Mouse (Mus musculus) midbrain, embryonic 13.5 days (tissue): ENCODE data around the gene Rad51b. TPM values are rescaled to one million over a fixed set of nuclear protein-coding genes. Genes with fewer than 3 reads are reported as not detected.

ENCODE experiments used
- ATAC-seq: fragments of 200-750 bp; cut with Nextera tagmentation; 2 replicates; pipeline ENCODE4 v1.8.0; 2017; ENCODE audit warnings: mild to moderate bottlenecking, moderate TSS enrichment, moderate library complexity
- H3K27ac ChIP-seq: fragments of 300-500 bp; sonication (generic); 2 replicates; pipeline ENCODE4 v1.5.1; 2015; ENCODE audit warnings: inconsistent platforms, mild to moderate bottlenecking, moderate library complexity
- H3K27me3 ChIP-seq: fragments of 300-500 bp; sonication (generic); 2 replicates; pipeline ENCODE4 v1.6.1; 2015; ENCODE audit warnings: mild to moderate bottlenecking, inconsistent platforms
- H3K36me3 ChIP-seq: fragments of 300-500 bp; sonication (generic); 2 replicates; pipeline ENCODE4 v1.6.1; 2015; ENCODE audit warnings: mild to moderate bottlenecking, inconsistent platforms
- H3K4me1 ChIP-seq: fragments of 300-500 bp; sonication (generic); replicated peaks from 2 replicates; pipeline ENCODE4 v1.6.1; 2015; ENCODE audit warnings: inconsistent platforms
- H3K4me2 ChIP-seq: fragments of 300-500 bp; sonication (generic); replicated peaks from 2 replicates; pipeline ENCODE4 v1.6.1; 2015; ENCODE audit warnings: moderate library complexity, mild to moderate bottlenecking, inconsistent platforms
- H3K4me3 ChIP-seq: fragments of 300-500 bp; sonication (generic); replicated peaks from 2 replicates; pipeline ENCODE4 v1.5.1; 2015; ENCODE audit warnings: mild to moderate bottlenecking, inconsistent platforms
- H3K9ac ChIP-seq: fragments of 300-500 bp; sonication (generic); replicated peaks from 2 replicates; pipeline ENCODE4 v1.6.1; 2015; ENCODE audit warnings: mild to moderate bottlenecking, inconsistent platforms
- H3K9me3 ChIP-seq: fragments of 300-500 bp; sonication (generic); 2 replicates; pipeline ENCODE4 v1.6.1; 2016; ENCODE audit warnings: mild to moderate bottlenecking, inconsistent platforms
- WGBS: fragments of 180-500 bp; shearing (Covaris S2); methylation state at CpG from one replicate; pipeline ENCODE4 v1.1.7; 2015; 5-methylcytosine and 5-hydroxymethylcytosine counted together
- polyA plus RNA-seq: library from polyadenylated mRNA; unstranded; fragments of >200 nt; fragmentation: Nextera tagmentation; extraction: Ambion mirVana; gene quantifications from 2 replicates; pipeline ENCODE4 v1.2.1, GENCODE M21; 2015

The Rad51b gene
- polyA plus RNA-seq, 1 experiment from 2014 or later = 3.2 TPM

DNA sequence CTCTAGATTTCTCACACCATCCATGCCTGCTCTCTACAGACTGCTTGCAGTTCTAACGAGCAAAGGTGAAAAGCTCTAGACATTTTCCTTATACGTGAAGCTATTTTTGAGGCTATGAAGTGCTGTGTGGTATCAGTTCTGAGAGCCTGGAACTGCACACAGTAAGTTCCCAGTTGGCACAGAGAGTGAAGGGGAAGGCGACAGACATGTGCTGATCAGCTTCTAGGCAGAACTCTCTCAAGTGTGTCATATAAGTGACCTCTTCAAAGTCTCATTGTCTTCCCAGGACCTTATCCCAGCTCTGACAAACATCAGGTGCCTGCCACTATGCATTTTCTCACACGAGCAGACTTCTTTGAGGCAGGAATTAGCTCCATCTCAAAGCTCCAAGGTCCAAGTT, 530.7 kb downstream of the Rad51b start:
- peaks cover 16% of the 10 kb centered on the region for H3K4me1 ChIP-seq
- H3K4me2 ChIP-seq = no peak overlapping the region
- 59% methylated on average over 4 of the region's 4 CpGs for WGBS
- no peak for ATAC-seq
- no peak overlapping the region for H3K4me3 ChIP-seq
- no peak overlapping the region for H3K9ac ChIP-seq
- no peaks in the 10 kb centered on the region for H3K27me3 ChIP-seq
- H3K27ac ChIP-seq = no peak overlapping the region
- no peaks in the 10 kb centered on the region for H3K9me3 ChIP-seq
- H3K36me3 ChIP-seq = no peaks in the 10 kb centered on the region

DNA sequence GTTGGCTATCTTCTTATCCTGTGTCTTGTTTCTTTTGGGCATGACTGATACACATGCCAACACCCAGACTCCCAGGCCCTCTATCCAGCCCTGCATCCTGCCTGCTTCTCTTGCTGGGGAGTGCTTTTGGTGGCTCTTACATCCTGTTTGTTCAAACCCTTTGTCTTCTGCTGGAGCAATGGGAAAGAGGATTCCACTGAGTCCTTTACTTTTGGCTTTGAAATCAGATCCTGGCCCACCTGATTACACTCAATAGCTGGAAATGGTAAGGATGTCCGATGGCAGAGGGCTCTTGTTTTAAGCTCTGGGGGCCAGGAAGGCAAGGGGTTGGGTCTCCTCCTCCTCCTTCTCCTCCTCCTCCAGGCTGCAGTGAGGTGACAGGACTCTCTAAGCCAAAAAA, 533.6 kb downstream of the Rad51b start:
- Histone ChIP-seq H3K4me1 (peaks cover 13% of the 10 kb centered on the region), H3K4me2 (no peak overlapping the region), H3K4me3 (no peak overlapping the region), H3K9me3 (no peaks in the 10 kb centered on the region), H3K36me3 (no peaks in the 10 kb centered on the region), H3K27ac (no peak overlapping the region), H3K27me3 (no peaks in the 10 kb centered on the region), H3K9ac (no peak overlapping the region)
- no peak for ATAC-seq
- 33% methylated on average over 1 of the region's 1 CpGs for WGBS

DNA sequence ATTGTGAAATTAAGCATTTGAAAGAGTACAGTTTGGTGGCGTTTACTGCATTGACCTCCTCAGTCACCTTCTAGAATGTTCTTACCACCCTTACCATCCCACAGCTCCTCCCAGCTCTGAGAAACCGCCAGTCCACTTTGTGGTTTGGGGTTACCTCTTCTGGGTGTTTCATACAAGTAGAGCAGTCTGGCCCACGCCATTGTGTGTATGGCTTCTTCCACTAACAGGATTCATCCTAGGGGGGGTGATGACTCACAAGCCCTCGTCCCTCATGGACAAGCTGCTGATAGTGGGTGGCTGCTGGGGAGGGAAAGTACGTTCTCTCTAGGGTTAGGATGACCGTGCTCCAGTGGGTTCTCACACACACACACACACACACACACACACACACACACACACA, 535.5 kb downstream of the Rad51b start:
- Histone ChIP-seq H3K9ac (no peak overlapping the region), H3K4me2 (no peak overlapping the region), H3K4me1 (peaks cover 7% of the 10 kb centered on the region; the same call in 1 of the 2 replicates), H3K4me3 (no peak overlapping the region), H3K9me3 (no peaks in the 10 kb centered on the region), H3K27ac (no peak overlapping the region), H3K27me3 (no peaks in the 10 kb centered on the region), H3K36me3 (no peaks in the 10 kb centered on the region)
- 90% methylated on average over 6 of the region's 6 CpGs for WGBS
- no peak for ATAC-seq

DNA sequence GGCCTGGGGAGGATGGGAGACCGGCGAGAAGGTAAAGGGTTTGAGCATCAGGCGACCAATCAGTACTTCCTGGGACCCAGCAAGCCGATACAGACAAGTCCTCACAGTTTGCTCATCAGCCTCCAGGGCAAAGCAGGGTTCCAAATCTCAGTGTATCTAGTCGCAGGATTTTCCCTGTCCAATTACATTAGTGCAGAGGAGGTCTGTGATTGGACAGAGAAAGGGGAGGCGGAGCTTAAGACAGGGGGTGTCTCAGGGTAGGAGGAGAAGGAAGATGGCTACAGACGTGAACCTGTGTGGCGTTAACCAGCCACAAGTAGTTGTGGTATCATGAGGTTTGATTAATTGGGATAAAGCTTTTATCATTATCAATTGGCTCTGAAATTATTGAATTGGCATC, 538.4 kb downstream of the Rad51b start:
- H3K4me2 ChIP-seq = no peak overlapping the region
- no peak overlapping the region for H3K27ac ChIP-seq
- 94% methylated on average over 8 of the region's 8 CpGs for WGBS
- H3K4me3 ChIP-seq = no peak overlapping the region
- peaks cover 36% of the 10 kb centered on the region for H3K4me1 ChIP-seq
- no peaks in the 10 kb centered on the region for H3K27me3 ChIP-seq
- no peak for ATAC-seq
- H3K9ac ChIP-seq = no peak overlapping the region
- no peaks in the 10 kb centered on the region for H3K9me3 ChIP-seq
- H3K36me3 ChIP-seq = no peaks in the 10 kb centered on the region

DNA sequence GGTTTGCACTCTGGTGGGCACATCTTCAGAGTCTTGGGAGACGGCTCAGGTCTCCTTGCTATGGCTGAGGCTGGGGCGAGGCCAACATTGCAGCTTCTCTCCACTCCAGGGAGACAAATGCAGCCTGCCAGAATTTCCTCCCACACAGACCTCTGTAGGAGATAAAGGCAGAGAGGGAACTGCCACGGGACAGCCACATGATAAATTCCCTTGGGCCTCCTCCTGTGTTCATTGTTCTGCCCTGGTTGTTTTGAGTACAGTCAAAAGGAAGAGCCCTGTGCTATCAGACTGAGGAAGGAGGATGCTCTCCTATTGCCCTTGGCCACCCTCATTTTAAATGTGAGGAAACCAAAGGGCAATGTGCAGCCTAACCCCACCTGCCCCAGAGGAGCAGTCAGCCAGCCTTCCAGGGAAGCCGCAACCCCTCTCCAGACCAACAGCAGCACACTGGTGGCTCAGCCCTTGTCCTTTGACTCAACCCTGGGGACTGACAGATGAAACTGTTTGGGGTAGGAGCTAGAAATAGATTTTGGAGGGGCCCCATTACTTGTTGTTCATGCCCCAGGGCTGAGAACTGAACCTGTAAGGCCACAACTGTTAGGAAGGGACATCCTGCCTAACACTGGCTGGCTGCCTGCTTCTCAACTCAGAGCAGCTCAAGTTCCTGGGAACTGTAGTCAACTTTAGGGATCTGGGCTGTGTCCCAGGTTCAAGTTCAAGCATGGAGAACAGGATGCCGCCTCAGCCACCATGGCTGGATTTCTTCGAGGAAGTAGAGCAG, 541.3 kb downstream of the Rad51b start:
- no peak overlapping the region for H3K9ac ChIP-seq
- peak overlapping the region; percentile 63 for H3K27ac ChIP-seq
- H3K4me2 ChIP-seq = no peak overlapping the region
- 54% methylated on average over 6 of the region's 6 CpGs for WGBS
- no peaks in the 10 kb centered on the region for H3K9me3 ChIP-seq
- ATAC-seq = no peak
- peaks cover 54% of the 10 kb centered on the region for H3K4me1 ChIP-seq
- H3K4me3 ChIP-seq = no peak overlapping the region
- H3K27me3 ChIP-seq = no peaks in the 10 kb centered on the region
- no peaks in the 10 kb centered on the region for H3K36me3 ChIP-seq

DNA sequence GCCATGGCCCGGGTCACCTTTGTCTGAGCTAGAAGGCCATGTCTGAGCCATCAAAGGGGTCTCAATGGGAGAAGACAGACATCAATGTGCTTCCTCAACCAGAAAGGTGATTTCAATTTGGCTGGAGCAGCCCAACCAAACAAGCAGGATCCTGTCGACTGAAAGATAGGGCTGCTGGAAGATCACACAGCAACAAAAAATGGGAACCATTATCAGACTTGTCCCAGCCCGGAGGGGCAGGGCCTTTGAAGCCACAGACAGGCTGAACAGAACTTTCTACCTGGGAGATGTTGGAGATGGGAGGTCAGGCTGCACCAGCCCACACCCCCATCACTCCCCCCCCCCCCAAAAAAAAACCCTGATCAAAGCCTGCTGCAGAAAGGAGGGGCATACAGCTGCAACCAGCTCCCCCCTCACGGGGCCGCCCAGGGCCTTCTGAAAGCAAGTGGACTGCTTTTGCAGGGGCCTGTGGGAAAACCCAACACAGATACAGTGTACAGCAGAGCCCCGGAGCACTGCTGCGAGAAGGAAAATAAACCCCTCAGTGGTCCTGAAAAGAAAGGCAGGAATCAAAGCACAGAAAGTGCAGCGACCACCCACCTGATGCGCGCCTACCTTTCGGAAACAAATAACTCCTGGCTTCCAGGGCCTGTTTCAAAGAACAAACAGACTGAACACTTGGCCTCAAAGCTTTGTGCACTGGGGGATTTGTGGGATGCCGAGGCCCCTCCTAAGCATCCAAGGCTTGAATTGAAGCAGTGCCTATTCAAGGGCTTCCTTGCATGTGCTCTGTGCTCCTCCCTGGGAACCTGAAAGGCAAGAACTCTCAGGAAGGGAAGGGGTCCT, 542.2 kb downstream of the Rad51b start:
- Histone ChIP-seq H3K27me3 (no peaks in the 10 kb centered on the region), H3K36me3 (no peaks in the 10 kb centered on the region), H3K4me1 (peaks cover 63% of the 10 kb centered on the region), H3K9ac (no peak overlapping the region), H3K4me3 (no peak overlapping the region), H3K9me3 (no peaks in the 10 kb centered on the region), H3K4me2 (no peak overlapping the region), H3K27ac (peak overlapping the region; percentile 63)
- WGBS = 13% methylated on average over 12 of the region's 12 CpGs
- ATAC-seq = peak; percentile 59; the same call in 1 of the 2 replicates

DNA sequence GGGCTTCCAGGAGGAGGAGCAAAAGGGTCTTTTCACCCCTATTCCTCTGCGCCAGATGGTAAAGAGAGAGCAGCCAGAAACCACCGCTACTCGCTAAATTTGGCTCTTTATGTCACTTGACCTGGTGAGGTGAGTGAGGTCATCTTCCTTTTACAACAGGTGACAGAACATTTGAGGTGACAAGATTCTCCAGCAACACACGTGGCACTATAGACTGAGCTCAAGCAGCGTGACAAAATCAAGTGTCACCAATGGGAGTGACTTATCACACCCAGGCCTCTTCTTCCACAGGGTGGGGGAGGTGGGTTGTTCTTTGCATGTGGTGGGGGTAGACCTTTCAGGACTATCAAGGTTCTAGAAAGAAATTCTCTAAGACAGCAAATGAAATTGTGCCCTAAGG, 543.4 kb downstream of the Rad51b start:
- Histone ChIP-seq H3K27ac (peak overlapping the region; percentile 63), H3K27me3 (no peaks in the 10 kb centered on the region), H3K36me3 (no peaks in the 10 kb centered on the region), H3K4me1 (peaks cover 65% of the 10 kb centered on the region), H3K9me3 (no peaks in the 10 kb centered on the region), H3K9ac (no peak overlapping the region), H3K4me2 (no peak overlapping the region), H3K4me3 (no peak overlapping the region)
- 40% methylated on average over 5 of the region's 5 CpGs for WGBS
- ATAC-seq = no peak

DNA sequence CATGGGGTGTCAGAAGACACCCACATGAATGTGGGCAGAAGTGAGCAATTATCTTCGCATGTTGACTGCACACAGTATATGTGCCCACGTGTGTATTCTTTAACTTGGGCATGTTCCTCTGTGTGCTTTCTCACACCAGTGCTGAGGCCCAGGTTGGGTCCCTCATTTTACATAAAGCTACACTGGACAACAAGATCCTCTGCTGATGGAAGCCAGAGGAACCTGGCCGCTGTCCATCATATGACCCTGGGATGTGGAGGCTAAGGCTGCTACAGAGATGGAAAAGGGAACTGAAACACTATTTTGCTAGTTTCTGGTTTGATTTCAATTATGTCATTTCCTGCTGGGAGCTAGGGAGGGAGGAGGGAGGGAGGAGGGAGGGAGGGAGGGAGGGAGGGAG, 544.2 kb downstream of the Rad51b start:
- Histone ChIP-seq H3K27ac (no peak overlapping the region), H3K27me3 (no peaks in the 10 kb centered on the region), H3K4me3 (no peak overlapping the region), H3K9ac (no peak overlapping the region), H3K4me1 (peaks cover 66% of the 10 kb centered on the region), H3K4me2 (no peak overlapping the region), H3K9me3 (no peaks in the 10 kb centered on the region), H3K36me3 (no peaks in the 10 kb centered on the region)
- WGBS = 86% methylated on average over 3 of the region's 3 CpGs
- no peak for ATAC-seq

DNA sequence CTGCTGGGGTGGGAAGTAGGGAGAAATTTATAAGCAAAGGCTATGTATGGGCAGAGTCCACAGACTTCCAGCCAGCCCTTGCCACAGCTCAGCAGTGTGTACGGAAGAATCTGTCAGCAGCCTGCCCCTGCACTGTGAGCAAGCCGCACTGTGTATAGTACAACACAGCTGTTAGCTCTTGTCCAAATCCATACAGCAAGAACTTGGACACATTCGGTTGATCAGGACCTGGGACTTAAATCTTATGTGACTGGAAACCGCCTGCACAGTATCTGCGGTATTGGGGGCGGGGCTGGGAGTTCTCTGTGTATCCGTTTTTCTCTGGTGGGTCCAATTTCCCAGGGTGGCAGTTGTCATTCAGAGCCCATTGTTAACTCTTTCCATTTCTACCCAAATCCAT, 545.2 kb downstream of the Rad51b start:
- peaks cover 76% of the 10 kb centered on the region for H3K4me1 ChIP-seq
- H3K4me2 ChIP-seq = no peak overlapping the region
- no peaks in the 10 kb centered on the region for H3K36me3 ChIP-seq
- H3K4me3 ChIP-seq = no peak overlapping the region
- H3K27ac ChIP-seq = no peak overlapping the region
- H3K27me3 ChIP-seq = no peaks in the 10 kb centered on the region
- H3K9ac ChIP-seq = no peak overlapping the region
- H3K9me3 ChIP-seq = no peaks in the 10 kb centered on the region
- ATAC-seq = no peak; the same call in 1 of the 2 replicates
- WGBS = 38% methylated on average over 7 of the region's 7 CpGs

DNA sequence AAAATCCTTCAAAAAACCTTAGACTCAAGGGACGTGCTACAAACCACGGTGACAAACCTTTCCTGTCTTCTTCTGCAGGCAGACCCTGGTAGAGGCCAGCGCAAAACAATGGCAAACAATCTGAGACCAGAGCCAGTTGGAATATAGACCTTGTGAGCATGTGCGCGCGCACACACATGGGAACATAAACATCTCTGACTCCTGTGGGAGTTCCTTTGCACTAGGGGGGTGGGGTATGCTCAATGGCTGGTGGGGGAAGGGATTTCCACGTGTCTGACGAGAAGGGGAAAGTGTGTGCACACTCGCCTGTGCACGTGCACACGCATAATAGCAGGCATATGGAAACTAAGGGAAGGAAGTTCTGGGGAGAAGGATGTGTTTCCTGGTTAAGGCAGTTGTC, 545.9 kb downstream of the Rad51b start:
- WGBS = 76% methylated on average over 11 of the region's 11 CpGs
- Histone ChIP-seq H3K4me1 (peaks cover 77% of the 10 kb centered on the region), H3K27ac (no peak overlapping the region), H3K9ac (no peak overlapping the region), H3K4me2 (no peak overlapping the region), H3K36me3 (no peaks in the 10 kb centered on the region), H3K27me3 (no peaks in the 10 kb centered on the region), H3K4me3 (no peak overlapping the region), H3K9me3 (no peaks in the 10 kb centered on the region)
- ATAC-seq = no peak

DNA sequence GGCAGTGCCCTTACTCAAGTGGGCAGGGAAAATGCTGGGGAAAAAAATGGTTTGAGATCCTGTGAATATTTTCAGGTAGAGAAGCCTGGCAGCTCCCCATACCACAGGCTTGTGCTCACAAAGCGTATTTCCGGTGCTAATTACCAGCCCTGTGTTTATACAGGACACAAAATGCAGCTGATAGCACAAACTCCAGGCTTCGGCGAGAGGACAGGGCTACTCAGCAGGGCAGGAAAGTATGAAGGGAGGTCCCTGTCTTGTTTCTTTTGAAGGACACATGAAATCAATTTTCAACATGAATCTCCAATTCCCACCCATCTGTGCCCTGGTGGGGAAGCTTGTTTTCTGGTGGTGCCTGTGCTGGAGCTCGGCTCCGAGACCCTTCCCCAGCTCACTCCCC, 546.4 kb downstream of the Rad51b start:
- Histone ChIP-seq H3K27me3 (no peaks in the 10 kb centered on the region), H3K4me1 (peaks cover 72% of the 10 kb centered on the region), H3K27ac (peak overlapping the region; percentile 21; the same call in 1 of the 2 replicates), H3K9ac (no peak overlapping the region), H3K9me3 (no peaks in the 10 kb centered on the region), H3K36me3 (no peaks in the 10 kb centered on the region), H3K4me2 (no peak overlapping the region), H3K4me3 (no peak overlapping the region)
- no peak for ATAC-seq
- 57% methylated on average over 6 of the region's 6 CpGs for WGBS
